Mouse (Mus musculus) adrenal gland, adult 8-10 months (tissue): ENCODE measurements around the gene Ppp3r2. TPM values are rescaled to one million over a fixed set of nuclear protein-coding genes. Genes with fewer than 3 reads are reported as not detected.

Experiments
- DNase-seq: peaks from one replicate; pipeline ENCODE4 v3.0.0; 2022
- total RNA-seq, 4 experiments: library from RNA; stranded (reverse); gene quantifications; 2 replicates each; pipeline ENCODE4 v1.2.4; 2022

The Ppp3r2 gene
- total RNA-seq = not detected

DNA sequence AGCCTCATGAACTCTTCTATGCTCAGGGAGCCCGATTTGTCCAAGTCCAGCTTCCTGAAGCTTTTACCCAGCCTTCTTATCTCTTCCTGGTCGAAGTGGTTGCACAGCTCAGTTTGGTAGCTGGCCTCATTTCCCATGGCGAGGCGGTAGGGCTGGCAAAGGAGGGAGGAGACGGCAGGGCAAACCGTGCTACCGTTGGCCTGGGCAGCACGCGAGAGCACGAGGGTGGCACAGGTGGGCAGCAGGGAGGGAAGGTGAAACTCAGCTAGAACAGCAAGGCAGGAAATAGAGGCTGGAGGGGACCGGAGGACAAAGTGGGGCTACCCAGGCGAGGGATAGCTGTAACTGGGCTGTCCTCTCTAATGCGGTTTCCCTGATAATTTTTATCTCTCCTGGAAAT, at the start of gene Ppp3r2:
Ppp3r2 (minus strand) TSS at position 213 of the 400 bp plus-strand sequence.
- no peak for DNase-seq

GRCm38 (mm10) chr4:49729326-49729725, 47.5 kb upstream of the Ppp3r2 start:
- no peak for DNase-seq

- DNase-seq = no peak
Measured at GRCm38 (mm10) chr4:49723908-49724307, 42.1 kb upstream of the Ppp3r2 start.

DNA sequence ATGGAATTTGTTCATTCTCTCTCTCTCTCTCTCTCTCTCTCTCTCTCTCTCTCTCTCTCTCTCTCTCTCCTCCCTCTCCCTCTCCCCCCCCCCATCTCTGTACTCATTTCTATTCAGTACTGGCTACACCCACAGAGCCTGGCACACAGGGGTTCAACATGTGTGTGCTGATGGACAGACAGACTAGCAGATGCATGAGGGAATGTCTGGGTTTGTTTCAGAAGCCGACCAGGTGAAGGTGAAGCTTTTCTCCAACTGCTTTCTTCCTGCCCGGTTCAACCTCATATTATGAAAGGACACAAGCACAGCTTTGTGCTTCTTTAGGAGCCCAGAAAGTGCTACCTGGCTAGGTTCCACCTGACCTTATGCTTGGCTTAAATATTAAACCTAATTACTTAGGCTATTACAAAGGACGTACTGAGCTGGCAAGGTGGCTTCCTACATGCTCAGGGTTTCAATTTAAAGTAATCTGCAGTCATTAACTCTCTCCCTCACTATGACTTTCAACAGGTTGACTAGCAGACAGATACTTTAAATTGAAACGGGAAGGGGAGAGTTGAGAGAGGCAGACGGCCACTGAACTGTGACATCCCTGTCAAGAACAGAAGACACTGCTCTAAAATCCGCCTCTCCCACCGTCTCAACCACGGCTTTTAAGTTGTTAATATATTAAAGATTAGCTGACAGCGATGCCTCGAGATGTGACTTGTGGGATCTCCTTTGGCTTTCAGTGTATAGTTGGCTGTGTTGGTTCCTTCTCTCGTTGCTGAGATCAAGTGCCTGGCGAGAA, 9.8 kb upstream of the Ppp3r2 start:
- DNase-seq = no peak

GRCm38 (mm10) chr4:49688594-49689288, 6.9 kb upstream of the Ppp3r2 start:
- DNase-seq = peak; percentile 8

DNA sequence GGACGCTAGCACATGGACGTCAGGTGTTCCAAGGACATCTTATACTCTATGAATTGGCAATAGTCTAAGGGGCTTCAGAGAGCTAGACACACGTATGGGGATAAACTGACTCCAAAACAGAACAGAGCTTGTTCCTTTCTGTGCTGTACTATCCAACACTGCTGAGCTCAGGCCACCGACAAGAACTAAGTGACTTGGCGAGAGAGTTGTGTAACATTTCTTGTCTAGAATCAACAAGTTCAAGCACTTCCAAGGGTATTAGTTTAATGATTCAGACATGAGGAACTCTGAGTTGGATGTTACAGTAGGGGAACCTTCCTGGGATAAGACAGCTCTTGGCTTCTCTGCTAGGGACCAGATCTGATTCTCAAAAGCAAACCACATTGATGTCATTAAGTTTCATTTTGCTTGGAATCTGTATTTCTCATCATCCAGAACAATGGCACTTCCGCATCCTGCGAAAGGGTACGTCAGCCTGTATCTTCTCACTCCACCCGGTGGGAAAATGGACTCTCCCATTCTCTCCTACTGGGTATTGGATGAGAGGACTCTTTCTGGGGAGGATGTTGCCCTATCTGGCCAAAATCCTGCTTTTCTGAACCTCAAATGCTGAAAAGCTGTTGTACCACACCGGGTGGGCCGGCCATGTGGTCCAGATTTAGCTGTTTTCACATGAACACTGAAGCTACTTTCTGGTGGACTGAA, 1.5 kb downstream of the Ppp3r2 start:
- DNase-seq = no peak

- DNase-seq = no peak
Measured at GRCm38 (mm10) chr4:49676790-49677189, 5.0 kb downstream of the Ppp3r2 start.

DNA sequence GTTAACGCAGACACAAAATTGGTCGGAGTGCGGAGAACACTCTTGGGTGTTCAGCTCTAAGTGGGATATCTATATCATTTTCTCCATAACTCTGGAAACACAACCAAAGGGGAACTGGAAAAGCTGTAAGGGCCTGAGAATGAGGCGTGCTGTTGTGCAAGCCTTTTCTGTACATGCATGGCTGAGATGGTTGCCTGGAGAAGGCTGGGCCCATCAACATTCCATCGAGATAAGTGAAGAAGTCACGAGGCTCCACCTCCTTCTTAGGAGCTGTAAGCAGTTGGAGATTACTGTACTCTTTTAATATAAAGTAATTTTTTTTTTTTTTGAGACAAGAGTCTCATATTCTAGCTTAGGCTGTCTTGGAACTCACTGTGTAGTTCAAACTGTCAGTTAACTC, 5.8 kb downstream of the Ppp3r2 start:
- no peak for DNase-seq

GRCm38 (mm10) chr4:49664850-49665249, 17.0 kb downstream of the Ppp3r2 start:
- no peak for DNase-seq

- no peak for DNase-seq
Measured at GRCm38 (mm10) chr4:49662231-49662630, 19.6 kb downstream of the Ppp3r2 start.

GRCm38 (mm10) chr4:49661664-49662063, 20.2 kb downstream of the Ppp3r2 start:
- DNase-seq = no peak

GRCm38 (mm10) chr4:49659421-49659820, 22.4 kb downstream of the Ppp3r2 start:
- DNase-seq = no peak

DNA sequence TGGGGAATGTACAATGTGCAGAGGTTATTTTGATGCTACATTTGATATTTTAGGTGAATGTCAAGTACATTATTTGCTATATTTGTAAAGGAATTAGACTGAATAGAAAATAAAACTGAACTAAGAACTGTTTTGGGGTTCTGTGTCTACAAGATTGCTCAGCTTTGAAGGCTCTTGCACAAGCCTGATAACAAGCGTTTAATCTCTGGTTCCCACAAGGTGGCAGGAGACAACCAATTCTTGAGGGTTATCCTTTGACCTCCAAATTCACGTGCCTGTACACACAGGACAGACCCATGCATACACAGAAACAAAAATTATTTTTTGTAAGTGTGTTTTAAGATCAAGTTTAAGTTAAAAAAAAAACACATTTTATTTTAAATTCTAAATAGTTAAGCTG, 41.9 kb downstream of the Ppp3r2 start:
- no peak for DNase-seq

- no peak for DNase-seq
Measured at GRCm38 (mm10) chr4:49637821-49638220, 44.0 kb downstream of the Ppp3r2 start.

GRCm38 (mm10) chr4:49632139-49632481, 49.7 kb downstream of the Ppp3r2 start:
- no peak for DNase-seq

DNA sequence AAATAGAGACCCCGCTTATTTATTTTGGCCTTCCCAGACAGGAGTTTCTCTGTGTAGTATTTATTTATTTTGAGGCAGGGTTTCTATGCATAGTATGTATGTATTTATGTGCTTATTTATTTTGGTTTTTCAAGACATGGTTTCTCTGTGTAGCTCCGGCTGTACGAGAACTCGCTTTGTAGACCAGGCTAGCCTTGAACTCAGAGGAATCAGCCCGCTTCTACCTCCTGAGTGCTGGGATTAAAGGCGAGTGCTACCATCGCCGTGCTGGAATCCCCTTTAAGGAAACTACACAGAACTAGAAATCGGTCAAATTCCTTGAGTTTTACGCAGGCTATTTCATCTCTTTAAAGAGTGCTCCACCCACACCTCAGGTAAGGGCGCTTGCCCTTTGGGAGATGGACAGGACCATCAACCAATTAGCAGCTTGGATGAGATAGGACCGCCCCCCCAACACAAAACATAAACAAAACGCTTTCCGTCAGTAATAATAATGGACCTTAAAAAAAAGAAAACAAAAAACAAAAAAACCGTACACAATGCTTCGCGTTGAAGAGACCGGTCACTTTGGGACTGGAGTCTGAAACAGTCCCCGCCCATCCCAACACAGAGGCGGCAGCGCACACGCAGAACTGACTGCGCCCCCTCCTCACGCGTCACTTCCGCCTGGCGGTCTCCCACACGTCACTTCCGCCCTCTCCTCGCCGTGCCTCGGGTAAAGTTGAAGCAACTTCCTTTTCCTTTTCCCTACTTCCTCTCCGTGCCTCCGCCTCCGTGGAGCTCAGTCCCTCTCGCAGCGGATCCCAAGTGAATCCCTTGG, 50.3 kb downstream of the Ppp3r2 start, which contains the start of gene Rnf20:
Rnf20 (plus strand) TSS at position 688 of the 820 bp plus-strand sequence.
- DNase-seq = peak; percentile 95

- no peak for DNase-seq
Measured at GRCm38 (mm10) chr4:49628941-49629340, 52.9 kb downstream of the Ppp3r2 start.

Other genes starting within 250 kb of the Ppp3r2 start
- gene Acnat1, start 208.1 kb downstream of the Ppp3r2 start, total RNA-seq = 1 to 10 TPM; 1.5 to 2.5 (median 2.2) TPM
- gene Baat, start 175.5 kb downstream of the Ppp3r2 start, total RNA-seq = under 1 TPM in 2 of 4 experiments, not detected in 2; 0.12 to 0.21 TPM
- gene Mrpl50, start 160.9 kb downstream of the Ppp3r2 start, total RNA-seq = 10 to 100 TPM; 37.9 to 46.9 (median 40.0) TPM
- 1 to 10 TPM; 6.2 to 7.7 (median 6.2) TPM for gene Zfp189, start 160.8 kb downstream of the Ppp3r2 start, total RNA-seq
- gene Aldob, start 132.5 kb downstream of the Ppp3r2 start, total RNA-seq = 1 to 10 TPM in 1 of 4 experiments, under 1 TPM in 3; 0.15 to 1.3 (median 0.56) TPM
- gene Tmem246, start 84.1 kb downstream of the Ppp3r2 start, total RNA-seq = 10 to 100 TPM in 2 of 4 experiments, 1 to 10 TPM in 2; 9.4 to 13.0 (median 10.4) TPM
- 10 to 100 TPM; 49.8 to 70.1 (median 61.7) TPM for gene Rnf20, start 50.0 kb downstream of the Ppp3r2 start, total RNA-seq
- under 1 TPM; 0.42 to 0.78 (median 0.60) TPM for gene Grin3a, start 163.7 kb upstream of the Ppp3r2 start, total RNA-seq